7 mouse cellular contexts compared by ENCODE assay signal in genomic region chr9:64050513-64051065, GRCm38 (mm10). TPM values are rescaled to one million over a fixed set of nuclear protein-coding genes. Genes with fewer than 3 reads are reported as not detected.
A peak's percentile ranks its signal among the peaks of the same experiment; 100 is the strongest.
DNase-seq lines count a peak whose midpoint lies in the region; ATAC-seq lines count a peak whose summit lies in the region.

No protein-coding gene starts in this region.

- no peak for ATAC-seq in forebrain, embryonic 11.5 days (replicated peaks; ENCODE audit: low FRiP score)
- ATAC-seq in intestine, embryonic 14.5 days (replicated peaks; ENCODE audit: low FRiP score, low TSS enrichment, low read depth), result no peak
- ATAC-seq in midbrain, embryonic 14.5 days (ENCODE audit: low FRiP score, low TSS enrichment), result no peak

- peak overlapping the region; percentile 49; the same call in 1 of the 2 replicates for H3K4me2 ChIP-seq in forebrain, embryonic 11.5 days (ENCODE audit: low read depth, low read length, severe bottlenecking)
- H3K4me2 ChIP-seq in intestine, embryonic 14.5 days (ENCODE audit: low read length), result peak overlapping the region; percentile 71
- H3K4me2 ChIP-seq in midbrain, embryonic 14.5 days (ENCODE audit: low read length), result peak overlapping the region; percentile 65

- no peak overlapping the region for H3K4me3 ChIP-seq in forebrain, embryonic 11.5 days (ENCODE audit: low read depth, low read length)
- H3K4me3 ChIP-seq in intestine, embryonic 14.5 days (ENCODE audit: low read depth, low read length), result peak overlapping the region; percentile 37; the same call in 1 of the 2 replicates
- H3K4me3 ChIP-seq in midbrain, embryonic 14.5 days (replicated peaks; ENCODE audit: low read depth, low read length), result no peak overlapping the region

- WGBS in forebrain, embryonic 11.5 days, result 42% methylated on average over 8 of the region's 8 CpGs
- WGBS in intestine, embryonic 14.5 days, result 26% methylated on average over 8 of the region's 8 CpGs
- WGBS in midbrain, embryonic 14.5 days, result 37% methylated on average over 8 of the region's 8 CpGs

- no peaks in the 10 kb centered on the region for H3K27me3 ChIP-seq in forebrain, embryonic 11.5 days (ENCODE audit: control insufficient read depth, insufficient read depth, low read length)
- no peaks in the 10 kb centered on the region for H3K27me3 ChIP-seq in intestine, embryonic 14.5 days (replicated peaks; ENCODE audit: control insufficient read depth, insufficient read depth, low read length)
- H3K27me3 ChIP-seq in midbrain, embryonic 14.5 days (ENCODE audit: control insufficient read depth, insufficient read depth, low read length), result no peaks in the 10 kb centered on the region

- no peak overlapping the region for H3K27ac ChIP-seq in forebrain, embryonic 11.5 days (ENCODE audit: low read depth, low read length)
- H3K27ac ChIP-seq in intestine, embryonic 14.5 days (ENCODE audit: low read depth), result peak overlapping the region; percentile 82
- no peak overlapping the region for H3K27ac ChIP-seq in midbrain, embryonic 14.5 days (replicated peaks; ENCODE audit: low read depth, low read length)

- peak overlapping the region; percentile 14; the same call in 1 of the 2 replicates for H3K9ac ChIP-seq in forebrain, embryonic 11.5 days (ENCODE audit: low read length)
- H3K9ac ChIP-seq in intestine, embryonic 14.5 days (ENCODE audit: low read length), result peak overlapping the region; percentile 48; the same call in 1 of the 2 replicates
- no peak overlapping the region for H3K9ac ChIP-seq in midbrain, embryonic 14.5 days (replicated peaks; ENCODE audit: low read length)

- peak; percentile 35 for DNase-seq in urinary bladder, postnatal 14 days (ENCODE audit: low spot score)
- DNase-seq in urinary bladder, postnatal 25 days (ENCODE audit: low spot score), result no peak
- DNase-seq in forebrain, embryonic 11.5 days (ENCODE audit: low spot score), result no peak
- no peak for DNase-seq in intestine, embryonic 14.5 days (ENCODE audit: low spot score)
- no peak for DNase-seq in midbrain, embryonic 14.5 days
- no peak for DNase-seq in layer of hippocampus, postnatal 14 days (ENCODE audit: low spot score in 2 of 2)
- no peak for DNase-seq in thymus, postnatal 14 days

- no peaks in the 10 kb centered on the region for H3K36me3 ChIP-seq in forebrain, embryonic 11.5 days (ENCODE audit: control insufficient read depth, insufficient read depth, low read length)
- H3K36me3 ChIP-seq in intestine, embryonic 14.5 days (ENCODE audit: control insufficient read depth, insufficient read depth, low read length), result no peaks in the 10 kb centered on the region
- H3K36me3 ChIP-seq in midbrain, embryonic 14.5 days (ENCODE audit: control insufficient read depth, insufficient read depth, low read length), result no peaks in the 10 kb centered on the region

- H3K4me1 ChIP-seq in forebrain, embryonic 11.5 days (replicated peaks; ENCODE audit: control insufficient read depth, insufficient read depth, low read length), result peaks cover 5% of the 10 kb centered on the region; the same call in 1 of the 2 replicates
- H3K4me1 ChIP-seq in intestine, embryonic 14.5 days (replicated peaks; ENCODE audit: control insufficient read depth, insufficient read depth, low read length), result peaks cover 23% of the 10 kb centered on the region
- H3K4me1 ChIP-seq in midbrain, embryonic 14.5 days (ENCODE audit: control insufficient read depth, insufficient read depth, low read length), result peaks cover 8% of the 10 kb centered on the region

- no peaks in the 10 kb centered on the region for H3K9me3 ChIP-seq in forebrain, embryonic 11.5 days (ENCODE audit: control insufficient read depth, low read length)
- no peaks in the 10 kb centered on the region for H3K9me3 ChIP-seq in intestine, embryonic 14.5 days (ENCODE audit: control insufficient read depth, low read length)
- no peaks in the 10 kb centered on the region for H3K9me3 ChIP-seq in midbrain, embryonic 14.5 days (ENCODE audit: control insufficient read depth, low read length)

RNA-seq across cellular contexts. Expression of gene Smad6, which starts 28.7 kb away (rescaled TPM):
- 6.5 and 7.4 TPM in 2 replicates for polyA plus RNA-seq in forebrain, embryonic 11.5 days (2014; fragmentation: Nextera tagmentation; extraction: Ambion mirVana)
- 8.5 and 9.3 TPM in 2 replicates for polyA plus RNA-seq in intestine, embryonic 14.5 days (2014; fragmentation: Nextera tagmentation; extraction: Ambion mirVana)
- polyA plus RNA-seq in midbrain, embryonic 14.5 days (2014; fragmentation: Nextera tagmentation; extraction: Ambion mirVana), result 0.67 and 2.0 TPM in 2 replicates
- 1 to 10 TPM; 2.6 to 2.9 TPM for total RNA-seq in layer of hippocampus, postnatal 14 days (2021)
